Comparison of ENCODE assay signal across 16 mouse cellular contexts in genomic region chr16:35890645-35891044, GRCm38 (mm10). TPM values are rescaled to one million over a fixed set of nuclear protein-coding genes. Genes with fewer than 3 reads are reported as not detected.
DNase-seq lines count a peak whose midpoint lies in the region; ATAC-seq and TF ChIP-seq lines count a peak whose summit lies in the region.
"Had no signal": no experiment of that assay in that cellular context is flagged by ENCODE, and none has a peak within 500 bp of the region (broad histone marks: within the 10 kb centered on the region; RNA-seq: fewer than 3 reads in every experiment).

No protein-coding gene starts in this region.

- no peaks in the 10 kb centered on the region for H3K4me1 ChIP-seq in kidney, postnatal 0 days (replicated peaks; ENCODE audit: insufficient read depth, low read length)
- H3K4me1 ChIP-seq: embryonic facial prominence, embryonic 15.5 days; limb, embryonic 15.5 days had no signal

- H3K27me3 ChIP-seq in kidney, postnatal 0 days (ENCODE audit: insufficient read depth, low read length), result no peaks in the 10 kb centered on the region
- H3K27me3 ChIP-seq: embryonic facial prominence, embryonic 15.5 days; limb, embryonic 15.5 days had no signal

- H3K4me3 ChIP-seq in kidney, postnatal 0 days (replicated peaks; ENCODE audit: low read depth, low read length), result no peak overlapping the region
- H3K4me3 ChIP-seq: embryonic facial prominence, embryonic 15.5 days; left cerebral cortex, adult 2 months; limb, embryonic 15.5 days had no signal

- H3K4me2 ChIP-seq in kidney, postnatal 0 days (ENCODE audit: low read length), result no peak overlapping the region
- H3K4me2 ChIP-seq: embryonic facial prominence, embryonic 15.5 days; limb, embryonic 15.5 days; midbrain, embryonic 11.5 days had no signal

- H3K9me3 ChIP-seq in kidney, postnatal 0 days (replicated peaks; ENCODE audit: low read length), result no peaks in the 10 kb centered on the region
- H3K9me3 ChIP-seq: embryonic facial prominence, embryonic 15.5 days; limb, embryonic 15.5 days had no signal

- ATAC-seq in kidney, postnatal 0 days (replicated peaks; ENCODE audit: low FRiP score, low read depth), result no peak
- ATAC-seq in CD4-positive, CD25-positive, alpha-beta regulatory T cell, adult 4 months, result peak; percentile 47
- ATAC-seq in erythroblast, adult 5-6 weeks (replicated peaks; ENCODE audit: low FRiP score, poor library complexity, severe bottlenecking), result 0 out of 2 replicates have a peak, but pooled peaks have one; percentile 65

- peak; percentile 58 for TF ChIP-seq CTCF in kidney, postnatal 0 days (IDR thresholded peaks at IDR 0.05; ENCODE audit: low read depth)

- H3K9ac ChIP-seq in kidney, postnatal 0 days (ENCODE audit: low read depth, low read length), result no peak overlapping the region
- H3K9ac ChIP-seq: embryonic facial prominence, embryonic 15.5 days; limb, embryonic 15.5 days had no signal

- no peak overlapping the region for H3K27ac ChIP-seq in kidney, postnatal 0 days
- H3K27ac ChIP-seq: embryonic facial prominence, embryonic 15.5 days; left cerebral cortex, adult 2 months; limb, embryonic 15.5 days had no signal

- DNase-seq in kidney, postnatal 0 days (ENCODE audit: low spot score), result no peak
- no peak for DNase-seq in kidney, adult 11 months
- DNase-seq in 3134 (ENCODE audit: extremely low read depth, insufficient read length, low spot score), result peak; percentile 13
- no peak for DNase-seq in frontal cortex, adult 2 months (ENCODE audit: extremely low spot score in 1 of 2, low spot score in 1 of 2)
- DNase-seq in layer of hippocampus, adult 18-20 months (ENCODE audit: low spot score in 2 of 2), result no peak
- DNase-seq: adrenal gland, postnatal 25 days; cerebellum, adult 9-10 months; heart, adult 11 months; heart, postnatal 4 days; kidney, adult 9 months had no signal

- WGBS in kidney, postnatal 0 days, result 77% methylated on average over 3 of the region's 3 CpGs

- H3K36me3 ChIP-seq in kidney, postnatal 0 days (ENCODE audit: insufficient read depth, low read length), result no peaks in the 10 kb centered on the region
- H3K36me3 ChIP-seq: embryonic facial prominence, embryonic 15.5 days; limb, embryonic 15.5 days had no signal

RNA-seq across cellular contexts. Expression of gene Parp14, which starts 19.3 kb away (rescaled TPM):
- polyA plus RNA-seq in kidney, postnatal 0 days (2015; fragmentation: Nextera tagmentation; extraction: Ambion mirVana), result 2.3 and 2.5 TPM in 2 replicates
- polyA plus RNA-seq in CD4-positive, CD25-positive, alpha-beta regulatory T cell, adult 4 months (2017; shearing (Covaris generic)), result 10 to 100 TPM; 47.4 to 58.6 TPM
- total RNA-seq in erythroblast, adult 5-6 weeks (2015; ENCODE audit: low replicate concordance), result 17.3 and 18.0 TPM in 2 replicates
- 34.6 and 34.8 TPM in 2 replicates for total RNA-seq in erythroblast, adult 5-6 weeks (2017; ENCODE audit: low replicate concordance)
- 2.1 TPM in 2 replicates for polyA plus RNA-seq in frontal cortex, adult 2 months (2012; rRNA removed)
- total RNA-seq in layer of hippocampus, adult 18-20 months (2021), result 1 to 10 TPM; 1.1 to 1.2 TPM

RNA-seq across cellular contexts. Expression of gene Parp9, which starts 47.6 kb away (rescaled TPM):
- polyA plus RNA-seq in kidney, postnatal 0 days (2015; fragmentation: Nextera tagmentation; extraction: Ambion mirVana), result 10.7 and 11.3 TPM in 2 replicates
- 10 to 100 TPM; 73.8 to 98.6 TPM for polyA plus RNA-seq in CD4-positive, CD25-positive, alpha-beta regulatory T cell, adult 4 months (2017; shearing (Covaris generic))
- 21.3 and 23.0 TPM in 2 replicates for total RNA-seq in erythroblast, adult 5-6 weeks (2015; ENCODE audit: low replicate concordance)
- 30.7 and 41.3 TPM in 2 replicates for total RNA-seq in erythroblast, adult 5-6 weeks (2017; ENCODE audit: low replicate concordance)
- polyA plus RNA-seq in frontal cortex, adult 2 months (2012; rRNA removed), result 3.8 and 4.5 TPM in 2 replicates
- total RNA-seq in layer of hippocampus, adult 18-20 months (2021), result 1 to 10 TPM; 2.8 to 3.2 TPM

RNA-seq across cellular contexts. Expression of gene Dtx3l, which starts 48.3 kb away (rescaled TPM):
- polyA plus RNA-seq in kidney, postnatal 0 days (2015; fragmentation: Nextera tagmentation; extraction: Ambion mirVana), result 4.4 and 4.8 TPM in 2 replicates
- polyA plus RNA-seq in CD4-positive, CD25-positive, alpha-beta regulatory T cell, adult 4 months (2017; shearing (Covaris generic)), result 10 to 100 TPM; 60.4 to 61.4 TPM
- 13.3 and 15.0 TPM in 2 replicates for total RNA-seq in erythroblast, adult 5-6 weeks (2015; ENCODE audit: low replicate concordance)
- 25.2 and 25.4 TPM in 2 replicates for total RNA-seq in erythroblast, adult 5-6 weeks (2017; ENCODE audit: low replicate concordance)
- 3.0 TPM in 2 replicates for polyA plus RNA-seq in frontal cortex, adult 2 months (2012; rRNA removed)
- 1 to 10 TPM; 5.4 to 5.7 TPM for total RNA-seq in layer of hippocampus, adult 18-20 months (2021)

Comparison
In these comparisons a context has a peak if more than half of its experiments do, and no peak if none do; other contexts are left out.
1. RNA of gene Parp14, which starts 19.3 kb away (polyA plus RNA-seq): 47.4 to 58.6 TPM in CD4-positive, CD25-positive, alpha-beta regulatory T cell, adult 4 months; 2.3 to 2.5 TPM in kidney, postnatal 0 days and 2.1 TPM in frontal cortex, adult 2 months; every median in the first group is over 10 times any median in the second.
2. RNA of gene Dtx3l, which starts 48.3 kb away (polyA plus RNA-seq): 60.4 to 61.4 TPM in CD4-positive, CD25-positive, alpha-beta regulatory T cell, adult 4 months; 4.4 to 4.8 TPM in kidney, postnatal 0 days and 3.0 TPM in frontal cortex, adult 2 months; every median in the first group is over 10 times any median in the second.